Mouse (Mus musculus) ovary, adult 18-20 months (tissue): ENCODE data around the gene Gm20878.
"Not testable (repeated sequence)": the region's sequence is repeated elsewhere in the genome, so short reads cannot be mapped to it uniquely, and the experiment has no call there.

Experiments
- DNase-seq: peaks from one replicate; pipeline ENCODE4 v3.0.0; 2022; ENCODE audit warnings: low spot score, mixed read lengths

Gm20878 gene

DNA sequence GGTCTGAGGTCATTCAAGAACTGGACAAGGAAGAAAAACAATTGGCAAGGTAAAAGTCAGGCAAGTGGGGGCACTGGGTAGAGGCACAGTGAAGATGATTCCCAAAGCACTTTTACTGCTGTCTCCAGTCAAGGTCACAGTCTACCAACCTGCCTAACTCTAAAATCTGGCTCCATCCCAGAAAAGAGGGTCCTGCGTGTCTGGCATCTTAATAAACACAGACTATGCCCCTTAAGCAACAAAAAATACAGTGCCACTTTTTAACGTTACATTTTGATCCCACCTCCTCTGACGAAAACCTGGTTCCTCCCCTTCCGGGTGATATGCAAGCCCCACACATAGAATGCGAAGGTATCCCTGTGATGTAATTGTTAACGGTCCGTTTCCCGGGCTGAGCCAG is at the start of gene Gm20878:
TSS of gene Gm20878 (plus strand) at position 301 of the 400 bp plus-strand sequence.
- DNase-seq: not testable (repeated sequence)

DNA sequence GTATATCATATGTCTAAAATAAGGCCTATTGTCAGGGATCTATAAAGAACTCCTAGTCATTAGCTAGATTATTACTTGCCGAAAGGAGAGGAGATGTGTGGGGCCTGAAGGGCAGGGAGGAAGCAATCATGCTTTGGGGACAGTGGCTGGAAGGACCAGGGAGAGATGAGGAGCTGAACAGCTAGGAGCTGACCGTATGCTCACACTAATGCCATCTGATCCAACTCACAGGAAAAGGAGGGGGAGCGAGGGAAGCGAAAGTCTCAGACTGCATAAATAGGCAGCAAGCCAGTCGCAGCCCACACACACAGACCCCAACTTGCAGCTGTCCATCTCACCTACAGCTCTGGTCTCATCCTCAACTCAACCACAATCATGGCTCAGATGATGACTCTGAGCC is 38.1 kb upstream of the Gm20878 start, which contains the start of gene Gm21541:
TSS of gene Gm21541 (plus strand) at position 301 of the 400 bp plus-strand sequence.
- not testable (repeated sequence) for DNase-seq

DNA sequence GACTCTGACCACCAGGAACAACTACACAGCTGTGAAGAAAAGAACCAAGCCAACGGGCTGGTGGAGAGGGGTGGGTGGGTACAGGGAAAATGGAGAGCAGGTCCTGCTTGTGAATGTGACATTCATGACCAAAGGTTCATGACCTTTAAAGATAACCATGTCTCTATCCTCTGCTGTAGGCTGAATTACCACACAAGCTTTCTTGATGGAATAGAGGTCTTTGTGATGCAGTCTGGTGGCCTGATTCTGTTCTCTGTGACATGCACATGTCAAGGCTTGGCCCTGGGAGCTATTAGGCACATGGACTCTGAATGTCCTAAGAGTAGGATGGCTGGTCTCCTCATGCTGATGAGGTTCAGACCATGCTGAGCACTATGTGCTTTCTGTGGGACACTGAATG is 24.4 kb downstream of the Gm20878 start, which contains the start of gene Fam205a4:
TSS of gene Fam205a4 (plus strand) at position 301 of the 400 bp plus-strand sequence.
- not testable (repeated sequence) for DNase-seq
